Mouse (Mus musculus): ENCODE measurements around the gene Olfr1330.
"Not testable (repeated sequence)": the region's sequence is repeated elsewhere in the genome, so short reads cannot be mapped to it uniquely, and the experiment has no call there.

The Olfr1330 gene

DNA sequence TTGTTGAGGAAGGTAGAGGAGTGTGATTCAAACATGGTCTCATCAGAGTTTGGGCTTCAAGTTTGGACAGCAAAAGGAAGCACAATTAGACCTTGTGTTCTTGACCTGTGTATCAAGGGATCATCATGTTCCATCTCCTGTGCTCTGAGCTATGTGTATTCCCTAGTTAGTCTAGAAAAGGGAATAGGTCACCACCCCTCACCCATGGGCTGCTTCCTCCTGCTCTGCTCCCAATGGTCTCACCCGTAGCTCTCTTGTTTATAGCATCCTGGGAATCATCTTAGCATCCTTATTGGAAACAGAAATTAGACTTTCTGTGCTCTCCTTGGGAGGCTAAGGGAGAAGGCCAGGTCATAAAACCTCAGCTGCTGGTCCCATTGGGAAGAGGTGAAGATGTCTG is at the start of gene Olfr1330:
TSS of gene Olfr1330 (plus strand) at position 301 of the 400 bp plus-strand sequence.
- no peak for DNase-seq (ENCODE audit: low spot score)

DNA sequence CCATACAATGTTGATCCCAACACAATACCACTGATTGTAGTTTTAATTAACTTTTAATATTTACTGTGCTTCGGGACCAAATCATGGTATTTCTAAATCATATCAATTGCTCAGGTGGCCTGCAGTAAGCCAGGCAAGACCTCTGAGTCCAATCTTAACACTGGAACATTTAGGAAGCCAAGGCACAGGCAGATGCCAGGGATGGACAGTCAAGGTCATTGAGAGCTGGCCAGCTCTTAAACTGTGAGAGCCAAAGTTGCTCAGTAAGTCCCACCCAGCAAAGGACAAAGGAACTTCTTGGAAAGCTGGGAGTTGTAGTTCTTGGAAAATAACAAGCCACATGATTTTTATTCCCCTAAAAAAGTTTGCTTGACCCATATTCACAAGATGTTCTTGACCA is 26.6 kb upstream of the Olfr1330 start:
- no peak for DNase-seq (ENCODE audit: low spot score)

DNA sequence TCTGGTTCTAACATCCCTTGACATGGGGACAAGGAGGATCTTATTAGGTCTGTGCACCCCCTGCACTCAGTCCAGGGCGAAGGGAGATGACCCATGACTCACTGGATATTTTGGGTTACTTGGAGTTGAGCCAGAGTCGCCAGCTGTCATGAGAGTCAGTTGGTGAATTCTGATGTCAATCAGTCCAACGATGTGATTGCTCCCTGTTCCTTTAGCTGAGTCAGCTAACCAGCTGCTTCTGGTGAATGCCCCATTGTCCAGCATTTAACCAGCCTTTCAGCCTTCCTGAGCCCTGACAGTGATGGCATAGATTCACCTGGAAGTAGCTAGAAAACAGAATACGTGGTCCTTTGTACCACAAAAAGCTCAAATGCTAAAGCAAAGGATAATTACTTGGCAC is 25.7 kb upstream of the Olfr1330 start:
- no peak for DNase-seq (ENCODE audit: low spot score)

DNA sequence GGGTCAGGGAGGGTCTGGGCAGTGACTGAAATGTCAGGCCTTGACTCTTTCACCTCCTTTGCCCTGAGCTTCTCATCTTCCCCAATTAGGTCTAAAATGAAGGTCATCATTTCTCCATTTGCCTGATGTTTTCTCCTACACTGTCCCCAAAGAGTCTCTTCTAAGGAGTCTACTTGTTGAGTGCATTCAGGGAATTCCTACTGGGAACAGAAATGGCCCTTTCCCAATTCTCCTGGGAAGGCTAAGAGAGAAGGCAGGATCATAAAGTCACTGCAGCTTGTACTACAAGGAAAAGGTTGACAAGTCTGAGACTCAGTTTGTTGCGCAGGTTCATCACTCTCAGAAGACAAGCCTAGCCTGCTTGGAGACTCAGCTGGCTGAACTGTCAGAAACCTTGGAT is 24.0 kb upstream of the Olfr1330 start, which contains the start of gene Olfr1331:
TSS of gene Olfr1331 (plus strand) at position 301 of the 400 bp plus-strand sequence.
- no peak for DNase-seq (ENCODE audit: low spot score)

- DNase-seq (ENCODE audit: low spot score) = no peak
Measured at GRCm38 (mm10) chr4:118867566-118867965, 20.8 kb upstream of the Olfr1330 start.

GRCm38 (mm10) chr4:118901981-118902380 is 13.6 kb downstream of the Olfr1330 start:
- no peak for DNase-seq (ENCODE audit: low spot score)

DNA sequence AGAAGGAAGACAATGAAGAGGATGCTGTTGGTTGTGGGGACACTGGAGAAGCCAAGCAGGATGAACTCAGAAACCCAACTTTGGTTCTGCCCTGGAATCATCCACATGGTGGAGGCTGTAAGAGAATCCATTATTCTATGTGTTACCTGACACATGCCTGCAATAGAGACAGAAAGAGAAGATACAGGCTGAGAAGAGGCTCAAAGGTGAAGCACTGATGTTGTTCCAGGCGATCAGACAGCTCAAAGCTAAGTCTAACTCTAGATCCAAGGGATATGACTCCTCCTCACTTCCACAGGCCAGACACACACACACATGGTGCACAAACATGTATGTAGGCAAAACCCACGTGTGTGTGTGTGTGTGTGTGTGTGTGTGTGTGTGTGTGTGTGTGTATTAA is 29.0 kb downstream of the Olfr1330 start, which contains the start of gene Olfr1329:
TSS of gene Olfr1329 (minus strand) at position 101 of the 400 bp plus-strand sequence.
- DNase-seq (ENCODE audit: low spot score) = not testable (repeated sequence)

DNA sequence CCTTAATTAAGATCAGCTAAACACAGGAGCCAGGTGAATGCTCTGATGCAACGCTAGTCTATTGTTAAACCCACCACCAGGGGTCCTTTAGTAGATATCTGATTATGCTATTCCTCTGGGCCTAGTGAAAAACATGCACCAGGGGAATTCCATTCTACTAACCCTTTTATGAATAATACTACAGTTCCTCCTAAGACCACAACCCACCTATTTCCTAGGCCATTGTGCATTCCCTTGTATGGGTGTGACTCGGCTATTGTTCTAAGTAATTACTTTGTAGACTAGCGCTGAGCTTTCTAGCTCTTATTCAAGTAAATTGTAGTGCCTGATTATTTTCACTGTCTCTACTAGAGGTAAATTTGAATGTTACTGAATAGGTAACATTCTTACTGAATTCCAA is 42.9 kb downstream of the Olfr1330 start:
- not testable (repeated sequence) for DNase-seq (ENCODE audit: low spot score)

DNA sequence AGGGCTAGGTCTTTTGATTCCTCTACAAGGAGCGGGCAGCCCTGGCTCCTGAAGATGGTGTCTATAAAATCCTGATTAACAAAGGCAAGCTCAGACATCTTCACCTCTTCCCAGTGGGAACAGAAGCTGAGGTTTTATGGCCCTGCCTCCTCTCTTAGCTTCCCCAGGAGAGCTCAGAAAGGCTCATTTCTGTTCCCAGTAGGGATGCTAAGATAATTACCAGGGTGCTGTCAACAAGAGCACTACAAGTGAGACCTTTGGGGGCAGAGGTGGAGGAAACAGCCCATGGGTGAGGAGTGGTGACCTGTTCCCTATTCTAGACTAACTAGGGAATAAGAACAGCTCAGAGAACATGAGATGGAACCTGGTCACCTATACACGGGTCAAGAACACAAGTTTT is 50.1 kb downstream of the Olfr1330 start, which contains the start of gene Olfr1328:
TSS of gene Olfr1328 (minus strand) at position 101 of the 400 bp plus-strand sequence.
- no peak for DNase-seq (ENCODE audit: low spot score)

Measured in c-Kit-positive CD71-positive TER-119-positive erythroid progenitor cells, embryonic 14.5 days (primary cell).